Mouse (Mus musculus): ENCODE data around the gene Adgrl2. TPM values are rescaled to one million over a fixed set of nuclear protein-coding genes. Genes with fewer than 3 reads are reported as not detected.

Gene Adgrl2
- total RNA-seq, 1 experiment = 36.6 TPM

- Histone ChIP-seq H3K36me3 (ENCODE audit: control insufficient read depth, insufficient read depth, low read length, poor library complexity, severe bottlenecking) (no peaks in the 10 kb centered on the region), H3K9me3 (ENCODE audit: control insufficient read depth, insufficient read depth, low read depth, low read length) (no peaks in the 10 kb centered on the region), H3K9ac (ENCODE audit: insufficient read depth, low read depth, low read length, poor library complexity, severe bottlenecking) (no peak overlapping the region), H3K4me3 (ENCODE audit: insufficient read depth in 1 of 2, low read depth in 1 of 2, low read length in 2 of 2, poor library complexity in 1 of 2, severe bottlenecking in 1 of 2) (no peak overlapping the region), H3K4me1 (ENCODE audit: control insufficient read depth in 2 of 2, insufficient read depth in 2 of 2, low read length in 2 of 2, poor library complexity in 1 of 2) (peaks cover 0 to 16% of the 10 kb centered on the region in 2 experiments; a peak in 1 of 4 replicates), H3K27ac (ENCODE audit: insufficient read depth, low read depth, low read length, poor library complexity, severe bottlenecking) (no peak overlapping the region)
- in situ Hi-C loops (cut with MboI; ENCODE audit: low sequenced_read_pairs in 2 of 2, unreplicated experiment in 2 of 2) = no loop called here
- DNase-seq (ENCODE audit: low read depth, low spot score) = no peak
- TF ChIP-seq MAFK (IDR thresholded peaks at IDR 0.05; ENCODE audit: insufficient read depth, low read depth, low read length) = no peak
- TF ChIP-seq HCFC1 (IDR thresholded peaks at IDR 0.05; ENCODE audit: borderline replicate concordance, insufficient read depth, low read length) = no peak
- TF ChIP-seq CHD2 (IDR thresholded peaks at IDR 0.05; ENCODE audit: low read depth, low read length) = no peak
- no peak for TF ChIP-seq ZC3H11A (IDR thresholded peaks at IDR 0.05; ENCODE audit: borderline replicate concordance, low read depth, low read length)
- no peak for TF ChIP-seq ZNF384 (IDR thresholded peaks at IDR 0.05; ENCODE audit: low read depth, low read length)
These were observed 94.1 kb downstream of the Adgrl2 start for GRCm38 (mm10) chr3:148896281-148896680.

GRCm38 (mm10) chr3:148895396-148896109, 94.8 kb downstream of the Adgrl2 start:
- Histone ChIP-seq H3K4me1 (ENCODE audit: control insufficient read depth in 2 of 2, insufficient read depth in 2 of 2, low read length in 2 of 2, poor library complexity in 1 of 2) (peaks cover 0 to 16% of the 10 kb centered on the region in 2 experiments; a peak in 1 of 4 replicates), H3K36me3 (ENCODE audit: control insufficient read depth, insufficient read depth, low read length, poor library complexity, severe bottlenecking) (no peaks in the 10 kb centered on the region), H3K9ac (ENCODE audit: insufficient read depth, low read depth, low read length, poor library complexity, severe bottlenecking) (no peak overlapping the region), H3K27ac (ENCODE audit: insufficient read depth, low read depth, low read length, poor library complexity, severe bottlenecking) (no peak overlapping the region), H3K9me3 (ENCODE audit: control insufficient read depth, insufficient read depth, low read depth, low read length) (no peaks in the 10 kb centered on the region), H3K4me3 (ENCODE audit: insufficient read depth in 1 of 2, low read depth in 1 of 2, low read length in 2 of 2, poor library complexity in 1 of 2, severe bottlenecking in 1 of 2) (peak overlapping the region in 1 of 2 experiments; percentile 32; a peak in 2 of 4 replicates)
- DNase-seq (ENCODE audit: low read depth, low spot score) = no peak
- in situ Hi-C loops (cut with MboI; ENCODE audit: low sequenced_read_pairs in 2 of 2, unreplicated experiment in 2 of 2) = no loop called here
- TF ChIP-seq ZNF384 (IDR thresholded peaks at IDR 0.05; ENCODE audit: low read depth, low read length) (no peak), HCFC1 (IDR thresholded peaks at IDR 0.05; ENCODE audit: borderline replicate concordance, insufficient read depth, low read length) (no peak), ZC3H11A (IDR thresholded peaks at IDR 0.05; ENCODE audit: borderline replicate concordance, low read depth, low read length) (no peak), MAFK (IDR thresholded peaks at IDR 0.05; ENCODE audit: insufficient read depth, low read depth, low read length) (no peak), CHD2 (IDR thresholded peaks at IDR 0.05; ENCODE audit: low read depth, low read length) (no peak)

- TF ChIP-seq HCFC1 (IDR thresholded peaks at IDR 0.05; ENCODE audit: borderline replicate concordance, insufficient read depth, low read length) = no peak
- no peak for TF ChIP-seq MAFK (IDR thresholded peaks at IDR 0.05; ENCODE audit: insufficient read depth, low read depth, low read length)
- TF ChIP-seq CHD2 (IDR thresholded peaks at IDR 0.05; ENCODE audit: low read depth, low read length) = no peak
- no peak for TF ChIP-seq ZNF384 (IDR thresholded peaks at IDR 0.05; ENCODE audit: low read depth, low read length)
- no peak for TF ChIP-seq ZC3H11A (IDR thresholded peaks at IDR 0.05; ENCODE audit: borderline replicate concordance, low read depth, low read length)
These were observed 95.5 kb downstream of the Adgrl2 start for GRCm38 (mm10) chr3:148894867-148895266.

GRCm38 (mm10) chr3:148887902-148888301, 102.5 kb downstream of the Adgrl2 start:
- H3K36me3 ChIP-seq (ENCODE audit: control insufficient read depth, insufficient read depth, low read length, poor library complexity, severe bottlenecking) = no peaks in the 10 kb centered on the region
- no peaks in the 10 kb centered on the region for H3K9me3 ChIP-seq (ENCODE audit: control insufficient read depth, insufficient read depth, low read depth, low read length)
- TF ChIP-seq MAFK (IDR thresholded peaks at IDR 0.05; ENCODE audit: insufficient read depth, low read depth, low read length) (no peak), HCFC1 (IDR thresholded peaks at IDR 0.05; ENCODE audit: borderline replicate concordance, insufficient read depth, low read length) (no peak), CHD2 (IDR thresholded peaks at IDR 0.05; ENCODE audit: low read depth, low read length) (no peak), ZNF384 (IDR thresholded peaks at IDR 0.05; ENCODE audit: low read depth, low read length) (no peak), ZC3H11A (IDR thresholded peaks at IDR 0.05; ENCODE audit: borderline replicate concordance, low read depth, low read length) (no peak)
- in situ Hi-C loops (cut with MboI; ENCODE audit: low sequenced_read_pairs in 2 of 2, unreplicated experiment in 2 of 2) = no loop called here
- DNase-seq (ENCODE audit: low read depth, low spot score) = no peak
- H3K9ac ChIP-seq (ENCODE audit: insufficient read depth, low read depth, low read length, poor library complexity, severe bottlenecking) = no peak overlapping the region
- no peaks in the 10 kb centered on the region for H3K4me1 ChIP-seq (ENCODE audit: control insufficient read depth in 2 of 2, insufficient read depth in 2 of 2, low read length in 2 of 2, poor library complexity in 1 of 2)
- no peak overlapping the region for H3K27ac ChIP-seq (ENCODE audit: insufficient read depth, low read depth, low read length, poor library complexity, severe bottlenecking)
- H3K4me3 ChIP-seq (ENCODE audit: insufficient read depth in 1 of 2, low read depth in 1 of 2, low read length in 2 of 2, poor library complexity in 1 of 2, severe bottlenecking in 1 of 2) = no peak overlapping the region

More at GRCm38 (mm10) chr3:148894867-148895266, 95.5 kb downstream of the Adgrl2 start:
- Histone ChIP-seq H3K4me1 (ENCODE audit: control insufficient read depth in 2 of 2, insufficient read depth in 2 of 2, low read length in 2 of 2, poor library complexity in 1 of 2) (peaks cover 0 to 14% of the 10 kb centered on the region in 2 experiments; a peak in 1 of 4 replicates), H3K4me3 (ENCODE audit: insufficient read depth in 1 of 2, low read depth in 1 of 2, low read length in 2 of 2, poor library complexity in 1 of 2, severe bottlenecking in 1 of 2) (peak overlapping the region in 1 of 2 experiments; percentile 32; a peak in 2 of 4 replicates), H3K9me3 (ENCODE audit: control insufficient read depth, insufficient read depth, low read depth, low read length) (no peaks in the 10 kb centered on the region), H3K27ac (ENCODE audit: insufficient read depth, low read depth, low read length, poor library complexity, severe bottlenecking) (no peak overlapping the region), H3K9ac (ENCODE audit: insufficient read depth, low read depth, low read length, poor library complexity, severe bottlenecking) (no peak overlapping the region), H3K36me3 (ENCODE audit: control insufficient read depth, insufficient read depth, low read length, poor library complexity, severe bottlenecking) (no peaks in the 10 kb centered on the region)
- DNase-seq (ENCODE audit: low read depth, low spot score) = no peak
- in situ Hi-C loops (cut with MboI; ENCODE audit: low sequenced_read_pairs in 2 of 2, unreplicated experiment in 2 of 2) = no loop called here

Data from ES-E14 (cell line).